Mouse (Mus musculus) layer of hippocampus, adult 18-20 months (tissue): ENCODE results near the gene Stt3b. TPM values are rescaled to one million over a fixed set of nuclear protein-coding genes. Genes with fewer than 3 reads are reported as not detected.

Source experiments
- DNase-seq, 2 experiments: peaks; one replicate each; pipeline ENCODE4 v3.0.0; 2022; ENCODE audit warnings: low spot score in 2 of 2
- total RNA-seq, 2 experiments: library from RNA; stranded (reverse); gene quantifications; 2 replicates each; pipeline ENCODE4 v1.2.3; 2021

Gene Stt3b
- total RNA-seq, 2 experiments from 2014 or later: 79.2 to 81.0 TPM

DNA sequence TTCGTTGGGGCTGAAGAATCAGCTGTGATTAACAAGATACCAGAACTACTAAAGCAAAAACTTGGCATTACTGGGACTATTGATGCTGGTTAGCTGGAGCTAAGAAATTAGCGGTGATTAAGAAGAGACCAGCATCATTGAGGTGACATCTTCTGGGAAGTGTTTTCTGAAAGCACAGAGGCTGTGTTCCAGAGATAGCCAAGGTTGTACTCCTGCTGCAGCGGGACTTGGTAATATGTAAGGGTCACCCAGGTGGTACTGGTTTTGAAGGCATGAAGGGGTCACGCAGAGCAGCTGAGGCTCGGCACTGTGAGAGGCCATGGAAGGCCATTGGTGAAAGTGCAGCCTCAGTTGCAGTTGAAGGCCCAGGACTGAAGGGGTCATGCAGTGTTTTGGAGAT is 37.8 kb downstream of the Stt3b start:
- DNase-seq: peak; percentile 20 to 33

DNA sequence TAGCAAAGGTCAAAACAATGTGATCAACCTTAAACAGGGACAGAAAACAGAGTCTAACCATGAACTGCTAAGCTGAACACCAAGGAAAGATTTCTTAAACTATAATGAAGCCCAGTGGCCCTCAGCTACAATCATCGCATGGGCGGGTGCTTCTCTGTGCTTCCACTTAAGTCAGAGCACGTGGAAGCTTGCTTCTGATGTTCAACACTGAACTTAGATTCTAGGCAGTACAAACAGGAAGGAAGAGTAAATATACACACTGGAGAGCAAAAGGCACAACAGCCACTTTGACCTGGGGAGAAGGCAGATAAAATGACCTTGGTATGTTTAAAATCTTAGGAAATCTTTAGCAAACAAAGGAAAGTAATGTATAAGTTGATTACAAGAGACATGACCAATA is 38.7 kb downstream of the Stt3b start:
- no peak for DNase-seq

DNA sequence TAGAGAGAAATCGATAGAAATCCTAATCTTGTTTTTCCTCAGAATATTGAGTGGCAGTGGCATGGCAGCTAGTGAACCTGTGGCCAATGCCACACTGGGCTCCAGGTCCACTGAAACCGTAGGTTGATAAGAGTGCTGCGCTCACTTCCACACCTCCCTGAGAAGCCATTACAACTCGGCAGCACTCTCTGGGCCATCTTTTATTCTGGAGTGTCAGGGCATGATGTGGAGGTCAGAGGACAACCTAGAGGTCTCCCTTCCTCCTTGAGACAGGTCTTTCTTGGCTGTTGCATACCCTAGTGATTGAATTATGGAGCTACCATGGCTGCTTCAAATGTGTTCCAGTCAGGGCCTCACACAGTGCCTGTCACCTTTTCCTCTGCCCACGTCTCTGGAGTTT is 48.3 kb downstream of the Stt3b start:
- DNase-seq: no peak

DNA sequence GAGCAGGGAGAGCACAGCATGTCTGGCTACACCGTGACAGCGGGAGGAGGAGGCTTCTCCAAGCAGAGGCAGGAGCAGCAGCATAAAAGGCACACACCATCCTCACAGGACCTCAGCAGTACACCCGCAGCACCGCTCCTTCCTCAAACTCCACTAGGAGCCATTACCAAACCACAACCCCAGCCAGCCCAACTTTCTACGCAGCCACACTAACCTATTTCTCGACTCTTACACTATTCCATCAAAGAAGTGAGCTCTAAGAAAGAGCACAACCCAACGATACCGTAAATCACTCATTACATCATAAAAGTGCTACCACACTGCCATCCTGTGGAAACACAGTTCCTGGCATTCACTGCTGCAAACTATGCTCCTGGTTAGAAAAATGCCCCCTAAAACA is 48.8 kb downstream of the Stt3b start:
- DNase-seq: peak in 1 of 2 experiments; percentile 60

DNA sequence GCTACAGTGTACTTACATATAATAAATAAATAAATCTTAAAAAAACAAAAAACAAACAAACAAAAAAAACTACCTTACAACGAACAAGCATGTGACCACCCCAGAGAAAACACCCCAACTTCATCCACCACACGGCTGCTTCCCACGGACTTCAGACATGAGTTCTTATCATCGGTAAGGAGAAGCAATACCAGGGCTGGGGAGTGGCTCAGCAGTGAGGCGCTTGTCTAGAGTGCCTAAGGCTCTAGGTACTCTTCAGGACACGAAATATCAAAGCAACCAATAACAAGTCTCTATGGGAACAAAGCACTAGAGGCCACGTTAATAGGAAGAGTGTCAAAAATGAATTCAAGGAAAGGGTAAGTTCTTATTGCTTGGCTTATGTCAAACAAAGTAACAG is 49.8 kb downstream of the Stt3b start:
- DNase-seq: no peak

DNA sequence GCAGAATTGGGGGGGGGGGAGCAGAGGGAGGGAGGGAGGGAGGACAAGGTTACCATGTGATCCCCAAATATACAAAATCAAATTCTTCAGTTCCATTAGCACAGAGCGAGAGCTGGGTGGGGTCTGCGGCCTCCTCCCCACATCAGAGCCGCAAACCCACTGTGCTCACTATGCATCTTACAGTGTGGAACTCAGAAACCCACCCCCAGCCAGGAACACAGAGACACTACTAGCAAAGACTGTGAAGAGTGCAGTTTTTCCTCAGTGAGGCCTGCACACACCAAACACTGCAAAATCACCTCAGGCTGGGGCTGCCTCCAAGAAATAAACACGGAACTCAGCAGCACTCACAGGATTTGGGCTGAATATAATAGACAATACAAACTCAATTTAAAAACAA is 50.4 kb downstream of the Stt3b start:
- DNase-seq: no peak

DNA sequence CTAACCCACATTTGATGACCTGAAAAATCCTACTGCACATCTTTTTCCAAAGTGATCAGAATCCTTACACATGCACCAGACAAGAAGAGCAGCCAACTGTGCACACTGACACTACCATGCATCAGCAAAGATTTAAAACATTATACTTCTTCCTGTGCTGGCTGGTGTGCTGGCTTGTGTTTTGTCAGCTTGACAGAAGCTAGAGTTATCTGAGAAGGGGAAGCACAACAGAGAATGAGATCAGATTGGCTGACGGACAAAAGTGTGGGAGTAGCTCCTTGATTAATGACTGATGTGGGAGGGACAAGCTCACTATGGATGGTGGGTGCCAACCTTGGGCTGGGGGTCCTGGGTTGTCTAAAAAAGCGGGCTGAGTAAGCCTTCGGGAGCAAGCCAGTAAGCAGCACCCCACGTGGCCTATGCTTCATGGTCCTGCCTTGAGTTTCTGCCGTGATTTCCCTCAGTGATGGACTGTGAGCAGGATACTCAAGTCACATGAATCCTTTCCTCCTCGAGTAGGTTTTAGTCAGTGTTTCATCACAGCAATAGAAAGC is 52.4 kb downstream of the Stt3b start:
- peak in 1 of 2 experiments; percentile 39 for DNase-seq

DNA sequence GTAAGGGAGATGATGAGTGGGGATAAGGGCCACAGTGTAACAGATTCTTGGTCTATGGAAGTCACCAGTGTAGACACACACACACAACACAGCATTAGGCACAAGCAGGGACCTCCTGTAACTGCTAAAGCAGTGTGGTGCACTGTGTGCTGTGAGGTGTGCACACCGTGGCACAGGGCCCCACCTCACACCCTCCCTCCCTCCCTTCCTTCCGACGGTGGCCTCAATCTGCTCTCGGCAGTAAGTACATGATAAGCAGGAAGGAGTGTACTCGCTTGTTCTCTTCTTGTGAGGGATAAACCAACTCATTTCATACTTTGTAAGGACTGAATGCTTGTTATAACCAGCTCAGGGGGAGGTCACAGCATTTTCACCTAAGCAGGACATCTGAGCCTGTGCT is 61.1 kb downstream of the Stt3b start:
- DNase-seq: no peak

DNA sequence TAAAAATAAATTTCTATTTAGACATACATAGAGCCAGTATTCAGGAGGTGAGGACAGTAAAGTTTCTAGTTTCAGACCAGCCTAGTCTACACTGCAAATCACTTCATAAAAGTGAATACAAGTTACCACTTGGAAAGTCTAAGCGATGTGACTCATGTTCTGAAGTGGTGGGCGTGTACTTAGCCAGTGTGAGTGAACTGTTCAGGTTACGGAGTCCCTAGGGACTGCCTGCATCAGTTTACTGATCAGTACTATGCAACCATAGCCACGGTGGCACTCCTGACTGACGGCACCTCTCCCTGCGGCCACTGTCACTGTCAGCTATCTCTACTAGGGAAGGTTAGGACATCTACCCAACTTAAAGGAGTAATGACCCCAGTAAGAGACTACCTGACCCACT is 65.1 kb downstream of the Stt3b start:
- DNase-seq: no peak

DNA sequence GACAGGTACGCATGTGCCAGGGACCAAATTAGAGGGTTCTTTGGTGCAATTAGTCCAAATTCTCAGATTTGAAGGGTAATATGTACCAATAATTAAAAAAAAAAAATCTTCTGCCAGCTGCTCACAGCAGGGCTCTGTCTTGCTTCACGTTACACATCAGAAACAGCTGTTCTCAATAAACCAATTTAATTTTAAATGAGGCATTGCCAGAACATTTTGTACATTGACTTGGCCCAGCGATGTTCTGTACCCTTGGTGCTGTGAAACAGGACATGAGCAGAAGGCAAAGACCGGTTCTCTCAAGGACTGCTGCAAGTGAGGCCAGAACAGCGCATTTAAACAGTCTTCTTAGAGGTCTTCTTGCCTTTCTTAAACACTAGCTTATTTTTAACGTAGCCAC is 66.6 kb downstream of the Stt3b start:
- no peak for DNase-seq

DNA sequence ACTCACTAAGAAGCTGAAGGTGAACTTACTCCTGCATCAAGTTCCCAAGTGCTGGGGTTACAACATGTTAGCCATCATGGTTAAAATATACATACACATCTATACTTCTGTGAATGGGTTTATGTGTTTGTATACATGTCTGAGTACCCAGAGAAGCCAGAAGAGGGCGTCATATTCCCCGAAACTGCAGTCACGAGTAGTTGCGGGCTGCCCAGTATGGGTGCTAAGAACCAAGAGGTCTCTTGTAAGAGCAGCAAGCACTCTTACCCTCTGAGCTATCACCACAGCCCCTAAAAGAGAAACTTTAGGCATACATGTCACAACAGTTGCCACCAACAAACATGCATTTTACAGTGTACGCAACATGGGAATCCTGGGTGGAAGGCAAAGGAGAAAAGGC is 70.4 kb downstream of the Stt3b start:
- DNase-seq: no peak

DNA sequence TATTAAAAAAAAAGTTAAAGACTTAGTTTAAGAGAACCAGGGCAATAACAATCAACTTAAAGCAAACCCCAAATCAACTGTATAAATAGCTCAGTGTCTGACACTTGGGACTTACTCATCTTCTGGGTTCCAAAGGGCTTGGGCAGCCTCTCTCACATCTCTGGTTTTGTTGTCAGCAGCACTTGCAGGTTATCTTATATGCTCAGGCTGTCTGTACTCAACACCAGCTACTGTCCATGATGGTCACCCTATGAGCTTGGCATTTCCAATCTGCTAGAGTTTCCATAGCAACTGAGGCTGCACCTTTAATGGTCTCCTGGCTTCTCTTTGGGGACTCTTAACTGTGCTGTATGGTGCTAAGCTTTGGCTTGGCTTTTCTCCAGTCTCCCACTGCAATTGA is 72.3 kb downstream of the Stt3b start:
- no peak for DNase-seq

DNA sequence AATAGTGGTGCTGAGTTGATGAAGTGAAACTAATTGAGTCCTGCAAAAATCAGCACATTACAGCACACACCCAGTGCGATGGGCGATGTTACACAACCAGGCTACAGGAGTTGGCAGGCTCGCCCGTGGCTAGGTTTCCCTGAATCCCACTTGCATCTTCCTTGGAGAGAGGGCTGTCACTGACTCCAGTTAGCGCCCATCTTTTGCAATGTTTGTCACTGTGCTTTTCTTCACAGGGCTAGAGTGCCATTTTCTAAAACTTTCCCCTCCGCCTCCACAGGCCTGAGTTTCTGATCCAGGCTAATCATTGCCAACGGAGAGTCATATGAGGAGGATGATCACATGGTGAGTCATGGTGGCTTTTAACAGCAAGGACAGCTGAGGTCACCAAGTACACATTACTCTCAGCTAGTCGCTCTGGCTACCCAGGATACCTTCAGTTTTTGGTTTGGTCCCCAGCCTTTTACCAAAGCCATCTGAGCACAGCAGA is 73.8 kb downstream of the Stt3b start:
- DNase-seq: peak in 1 of 2 experiments; percentile 33

DNA sequence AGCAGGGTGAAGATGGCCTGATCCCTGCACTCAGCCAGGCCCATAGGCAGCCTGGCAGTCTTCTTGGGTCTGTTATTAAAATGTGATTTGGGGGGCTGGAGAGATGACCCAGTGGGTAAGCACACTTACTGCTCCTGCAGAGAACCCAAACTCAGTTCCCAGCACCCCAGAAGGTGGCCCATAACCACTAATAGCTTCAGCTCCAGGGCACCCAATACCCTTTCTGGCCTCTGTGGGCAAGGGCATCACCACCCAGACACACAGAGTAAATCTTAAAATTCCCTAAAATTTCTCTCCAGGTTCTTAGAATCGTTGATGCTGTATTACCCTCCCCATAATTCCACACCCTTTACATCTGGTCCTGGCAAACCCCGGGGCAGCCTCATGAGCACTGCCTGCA is 75.7 kb downstream of the Stt3b start:
- no peak for DNase-seq

DNA sequence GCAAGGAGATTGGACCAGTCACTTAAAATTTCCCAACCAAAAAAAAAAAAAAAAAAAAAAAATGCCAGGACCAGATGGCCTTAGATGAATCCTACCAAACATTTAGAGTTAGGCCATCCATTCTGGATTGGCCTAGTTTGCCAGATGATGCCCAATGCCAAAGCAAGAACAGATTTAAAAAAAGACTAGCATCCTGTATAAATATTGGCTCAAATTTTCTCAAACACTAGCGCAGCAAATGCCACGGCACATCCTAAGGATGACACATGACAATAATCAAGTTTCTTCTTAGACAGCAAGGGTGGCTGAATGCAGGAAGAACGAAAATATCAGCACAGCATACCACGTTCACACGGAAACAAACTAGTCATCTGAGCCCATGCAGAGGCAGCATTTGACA is 76.5 kb downstream of the Stt3b start:
- DNase-seq: peak in 1 of 2 experiments; percentile 36

DNA sequence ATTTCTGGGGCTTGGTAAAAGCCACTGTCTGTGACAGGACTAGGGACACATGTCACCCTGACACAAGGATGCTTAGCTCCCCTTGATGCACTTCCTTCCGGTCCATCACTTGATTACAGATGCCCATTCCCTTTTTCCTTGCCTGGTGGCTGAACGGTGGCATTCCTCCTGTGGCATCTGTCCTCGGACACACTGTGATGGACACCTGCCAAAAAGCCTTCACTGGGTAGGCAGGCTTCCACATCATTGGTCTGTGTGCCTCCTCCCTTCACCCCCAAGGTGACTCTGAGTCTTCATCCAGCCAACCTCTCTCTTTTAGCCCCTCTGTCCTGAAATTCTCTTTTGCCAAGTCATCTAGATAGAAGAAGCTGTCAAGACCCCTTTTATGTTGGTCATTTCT is 78.7 kb downstream of the Stt3b start:
- DNase-seq: no peak

DNA sequence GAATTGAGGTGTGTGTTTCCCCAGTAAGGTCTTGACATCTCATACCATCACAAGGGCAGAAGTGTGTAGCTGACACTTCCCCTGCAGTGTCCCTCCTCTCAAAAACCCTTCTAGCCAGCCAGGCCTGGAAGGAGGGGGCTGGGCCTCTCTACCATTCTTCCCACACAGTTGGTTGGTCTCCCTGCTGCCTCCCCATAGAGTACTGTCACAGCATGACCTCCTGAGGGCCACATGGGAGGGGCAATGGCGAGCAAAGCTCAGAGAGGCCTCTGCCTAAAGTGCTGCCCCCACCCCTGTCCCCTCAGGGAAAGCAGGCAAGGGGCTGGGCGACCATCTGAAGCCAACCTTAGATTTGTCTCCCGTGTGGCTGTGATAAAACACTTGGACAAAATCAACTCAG is 80.1 kb downstream of the Stt3b start:
- DNase-seq: no peak

DNA sequence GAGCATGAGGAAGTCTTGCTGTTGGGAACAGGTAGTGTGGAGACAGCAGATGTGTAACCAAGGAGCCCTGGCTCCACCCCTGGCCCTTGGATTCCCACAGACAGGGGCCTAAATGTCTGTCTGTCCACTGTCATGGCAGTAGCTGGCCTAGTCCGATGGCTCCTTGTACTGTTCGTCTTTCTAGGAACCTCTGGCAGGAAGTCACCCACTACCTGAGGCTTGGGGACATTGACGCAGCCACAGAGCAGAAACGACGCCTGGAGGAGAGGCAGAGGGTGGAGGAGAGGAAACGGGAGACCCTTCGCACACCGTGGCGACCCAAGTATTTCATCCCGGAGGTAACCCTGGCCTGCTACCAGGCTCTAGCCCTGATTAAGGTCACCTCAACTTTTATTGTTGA is 80.5 kb downstream of the Stt3b start:
- DNase-seq: no peak

DNA sequence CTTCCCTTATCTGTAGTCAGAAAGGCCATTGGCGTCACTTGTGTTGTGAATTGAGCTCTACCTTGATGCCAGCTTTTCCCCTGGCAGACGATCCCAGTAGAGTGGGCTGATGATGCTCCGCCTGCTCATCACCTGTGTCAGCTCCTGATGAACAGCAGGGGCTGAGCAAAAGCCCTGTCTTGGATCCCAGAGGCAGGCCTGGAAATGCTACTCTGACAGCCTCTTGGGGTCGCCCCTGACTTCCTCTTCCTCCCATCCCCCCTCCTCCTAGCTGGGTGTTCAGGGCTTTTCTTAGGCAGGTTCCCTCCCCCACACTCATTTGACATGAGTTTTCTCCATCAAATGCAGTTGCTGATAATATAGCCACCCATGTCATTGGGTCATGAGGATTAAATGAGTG is 81.1 kb downstream of the Stt3b start:
- no peak for DNase-seq

DNA sequence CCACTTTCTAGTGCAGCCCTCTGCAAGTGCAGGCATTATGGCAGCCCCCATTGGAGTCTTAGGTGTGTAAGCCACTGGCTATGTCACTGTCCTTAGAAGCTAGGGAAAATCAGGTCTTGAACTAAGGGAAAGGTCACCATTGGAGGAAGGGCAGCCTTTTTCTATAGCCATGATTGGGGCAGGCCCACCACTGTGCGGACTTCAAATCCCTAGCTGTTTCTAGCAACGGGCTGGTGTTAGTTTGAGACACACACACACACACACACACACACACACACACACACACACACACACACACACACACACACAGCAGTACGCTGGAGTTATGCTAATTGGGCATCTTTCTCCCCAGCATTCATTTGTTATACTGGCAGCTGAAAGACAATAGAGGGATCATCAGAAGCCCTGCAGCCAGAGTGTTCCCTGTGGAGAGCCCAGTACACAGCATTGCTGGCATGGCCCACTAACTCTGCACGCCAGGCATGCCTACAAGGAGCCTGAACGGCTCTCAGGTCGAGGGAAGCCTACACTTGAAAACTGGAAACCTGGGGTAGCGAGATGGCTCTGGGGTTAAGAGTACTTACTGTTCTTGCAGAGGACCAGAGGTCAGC is 85.4 kb downstream of the Stt3b start:
- no peak for DNase-seq

DNA sequence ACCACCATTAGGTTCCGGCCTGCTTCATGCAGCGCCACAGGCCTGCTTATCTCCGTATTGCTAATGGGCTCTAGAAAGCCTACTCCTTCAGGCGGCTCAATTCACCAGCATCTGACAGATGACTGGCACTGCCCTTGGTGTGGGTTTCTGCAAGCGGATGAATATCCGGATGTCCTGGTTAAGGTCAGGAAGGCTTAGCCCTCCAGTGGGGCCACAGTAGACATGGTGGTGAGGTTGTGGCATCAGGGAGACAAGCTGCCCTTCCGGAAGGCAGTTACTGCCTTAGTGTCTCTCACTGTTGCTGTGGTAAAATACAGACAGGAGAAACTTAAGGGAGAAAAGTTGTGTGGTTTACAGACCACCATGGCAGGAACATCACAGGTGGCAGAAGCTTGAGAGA is 89.0 kb downstream of the Stt3b start:
- no peak for DNase-seq

DNA sequence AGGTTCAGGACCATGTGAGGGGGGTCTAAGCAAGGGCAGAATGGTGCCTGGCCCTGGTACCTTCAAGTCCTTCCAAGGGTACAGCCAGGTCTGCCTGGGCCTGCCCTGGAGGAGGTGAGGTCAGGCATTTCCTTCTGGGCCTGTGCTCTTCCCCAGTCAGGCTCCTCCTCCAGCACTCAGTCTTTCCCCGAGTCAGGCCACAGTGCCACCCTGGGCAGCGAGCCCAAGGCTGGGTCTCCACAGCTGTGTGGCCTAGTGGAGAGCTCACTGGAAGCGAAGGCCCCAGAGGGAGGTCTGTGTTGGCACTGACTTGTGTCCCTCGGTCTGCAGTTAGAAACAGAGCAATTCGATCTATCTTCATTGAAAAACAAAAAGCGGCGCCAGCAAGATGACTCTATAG is 89.8 kb downstream of the Stt3b start:
- no peak for DNase-seq

DNA sequence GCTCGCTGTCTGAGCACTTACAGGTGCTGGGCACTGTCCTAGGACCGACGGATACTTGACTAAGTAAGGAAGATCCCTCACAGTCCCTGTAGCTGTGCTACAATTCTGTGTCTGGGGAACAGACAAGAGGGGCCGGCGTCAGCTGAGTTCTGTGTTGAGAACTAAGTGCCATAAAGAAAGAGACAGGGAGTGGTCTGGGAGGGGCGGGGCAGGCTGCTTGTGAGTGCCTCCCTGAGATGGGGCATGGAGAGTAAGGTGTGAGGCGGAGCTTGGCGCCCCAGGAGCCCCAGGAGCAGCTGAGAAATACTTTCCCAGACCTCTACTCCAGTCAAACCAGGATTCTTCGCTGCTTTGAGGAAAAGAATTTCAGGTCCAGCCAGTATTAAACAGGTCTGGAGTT is 92.2 kb downstream of the Stt3b start:
- DNase-seq: no peak
